8 mouse cellular contexts compared by ENCODE assay signal in genomic region chr2:170318713-170319532, GRCm38 (mm10).
DNase-seq lines count a peak whose midpoint lies in the region; ATAC-seq lines count a peak whose summit lies in the region.

No protein-coding gene starts in this region.

- no peaks in the 10 kb centered on the region for H3K9me3 ChIP-seq in forebrain, embryonic 13.5 days (replicated peaks)
- H3K9me3 ChIP-seq in liver, embryonic 16.5 days (replicated peaks; ENCODE audit: control insufficient read depth, low read length), result no peaks in the 10 kb centered on the region
- H3K9me3 ChIP-seq in neural tube, embryonic 13.5 days, result no peaks in the 10 kb centered on the region

- peak overlapping the region; percentile 65 for H3K4me2 ChIP-seq in forebrain, embryonic 13.5 days
- H3K4me2 ChIP-seq in liver, embryonic 16.5 days (ENCODE audit: low read depth, low read length), result peak overlapping the region; percentile 66
- H3K4me2 ChIP-seq in neural tube, embryonic 13.5 days, result peak overlapping the region; percentile 73

- peak overlapping the region; percentile 37; the same call in 1 of the 2 replicates for H3K27ac ChIP-seq in forebrain, embryonic 13.5 days
- peak overlapping the region; percentile 46 for H3K27ac ChIP-seq in liver, embryonic 16.5 days (ENCODE audit: low read length)
- peak overlapping the region; percentile 81 for H3K27ac ChIP-seq in neural tube, embryonic 13.5 days (replicated peaks)

- WGBS in forebrain, embryonic 13.5 days, result 10% methylated on average over 25 of the region's 25 CpGs
- WGBS in liver, embryonic 16.5 days (ENCODE audit: insufficient replicate concordance), result 9% methylated on average over 25 of the region's 25 CpGs
- WGBS in neural tube, embryonic 13.5 days, result 11% methylated on average over 25 of the region's 25 CpGs

- peak; percentile 96 for DNase-seq in CD4-positive, CD25-positive, alpha-beta regulatory T cell, adult 2 months (ENCODE audit: low read depth, low spot score)
- peak; percentile 92 for DNase-seq in brain, embryonic 18.5 days (ENCODE audit: low read depth, low spot score)
- peak; percentile 93 for DNase-seq in heart, postnatal 10 days
- peak; percentile 90 to 95 for DNase-seq in kidney, postnatal 4 days
- peak; percentile 85 for DNase-seq in testis, postnatal 10 days (ENCODE audit: low spot score)

- no peaks in the 10 kb centered on the region for H3K36me3 ChIP-seq in forebrain, embryonic 13.5 days (ENCODE audit: poor library complexity, severe bottlenecking)
- no peaks in the 10 kb centered on the region for H3K36me3 ChIP-seq in liver, embryonic 16.5 days (ENCODE audit: control insufficient read depth, insufficient read depth)
- H3K36me3 ChIP-seq in neural tube, embryonic 13.5 days, result no peaks in the 10 kb centered on the region

- peaks cover 15% of the 10 kb centered on the region for H3K4me1 ChIP-seq in forebrain, embryonic 13.5 days
- peaks cover 18% of the 10 kb centered on the region for H3K4me1 ChIP-seq in liver, embryonic 16.5 days (ENCODE audit: control insufficient read depth, low read depth, low read length)
- H3K4me1 ChIP-seq in neural tube, embryonic 13.5 days (replicated peaks), result peaks cover 28% of the 10 kb centered on the region

- peak overlapping the region; percentile 39 for H3K4me3 ChIP-seq in forebrain, embryonic 13.5 days
- peak overlapping the region; percentile 46 for H3K4me3 ChIP-seq in liver, embryonic 16.5 days (ENCODE audit: low read depth, low read length)
- H3K4me3 ChIP-seq in neural tube, embryonic 13.5 days, result peak overlapping the region; percentile 40

- ATAC-seq in forebrain, embryonic 13.5 days, result peak; percentile 96
- ATAC-seq in liver, embryonic 16.5 days (ENCODE audit: low read depth), result peak; percentile 87
- ATAC-seq in neural tube, embryonic 13.5 days (ENCODE audit: low read depth), result peak; percentile 98

- H3K9ac ChIP-seq in forebrain, embryonic 13.5 days, result peak overlapping the region; percentile 35
- H3K9ac ChIP-seq in liver, embryonic 16.5 days (ENCODE audit: low read depth, low read length), result 0 out of 2 replicates have a peak overlapping the region, but pooled peaks have one; percentile 10
- H3K9ac ChIP-seq in neural tube, embryonic 13.5 days, result peak overlapping the region; percentile 72

- H3K27me3 ChIP-seq in forebrain, embryonic 13.5 days, result peaks cover 4% of the 10 kb centered on the region; the same call in 1 of the 2 replicates
- H3K27me3 ChIP-seq in liver, embryonic 16.5 days (ENCODE audit: control insufficient read depth, insufficient read depth, low read depth, low read length), result peaks cover 5% of the 10 kb centered on the region
- H3K27me3 ChIP-seq in neural tube, embryonic 13.5 days, result no peaks in the 10 kb centered on the region

- intact Hi-C loops in heart, postnatal 10 days (cut with DNase I), result loop anchor here (1.0 to 2.0 kb wide), 4 partner anchors 28 to 203 kb away; no protein-coding TSS in a partner anchor

Comparison
In these comparisons a context has a peak if more than half of its experiments do, and no peak if none do; other contexts are left out.
1. Peak in every context shown above with its lines: DNase-seq, ATAC-seq, H3K4me3 ChIP-seq and H3K27ac ChIP-seq.
2. H3K9ac ChIP-seq: peak in every context shown above with its lines; median percentile 72 in neural tube, embryonic 13.5 days; 35 in forebrain, embryonic 13.5 days; 10 in liver, embryonic 16.5 days.